Mouse (Mus musculus): Measurements from ENCODE around the gene Olfr313. TPM values are rescaled to one million over a fixed set of nuclear protein-coding genes. Genes with fewer than 3 reads are reported as not detected.

Olfr313 gene
- polyA plus RNA-seq (2012; fragmentation: generic; extraction: Trizol) = not detected

DNA sequence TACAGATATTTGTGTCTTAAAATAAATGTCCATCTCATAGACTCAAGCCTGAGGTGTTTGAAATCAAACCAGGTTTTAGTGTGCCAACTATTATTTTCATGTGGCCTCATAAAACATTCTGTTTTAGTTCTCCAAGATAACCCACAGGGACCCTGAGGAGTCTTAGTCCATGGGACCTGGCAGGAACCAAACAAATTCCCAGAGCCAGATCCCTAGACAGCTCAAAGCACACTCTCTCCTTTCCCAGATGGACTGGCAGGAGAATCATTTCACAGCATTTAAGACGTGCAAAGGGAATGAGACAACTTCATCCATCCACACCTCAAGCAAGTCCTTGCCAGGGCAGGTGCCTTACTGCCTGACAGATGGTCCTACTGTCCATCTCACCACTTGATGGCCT is at the start of gene Olfr313:
Gene Olfr313 (plus strand): TSS at position 301 of the 400 bp plus-strand sequence.

DNA sequence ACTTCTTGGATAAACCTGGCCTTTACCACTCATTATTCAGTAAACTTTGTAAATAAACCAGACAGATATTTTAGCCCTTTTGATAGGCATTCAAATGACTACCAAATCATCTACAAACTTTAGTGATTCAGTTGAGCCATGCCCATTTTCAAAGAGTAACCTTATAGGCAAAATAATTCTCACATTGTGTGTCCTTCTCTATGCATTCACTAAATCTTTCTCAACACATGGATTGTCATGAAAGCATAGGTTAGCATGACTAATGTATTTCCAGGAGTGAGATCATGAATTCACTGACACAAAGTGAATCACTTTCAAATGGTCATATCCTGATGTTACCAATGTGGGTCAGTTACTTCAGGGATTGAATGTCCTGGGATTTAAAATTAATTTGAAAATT is 41.9 kb upstream of the Olfr313 start, which contains the start of gene Olfr315:
Gene Olfr315 (plus strand): TSS at position 301 of the 400 bp plus-strand sequence.

DNA sequence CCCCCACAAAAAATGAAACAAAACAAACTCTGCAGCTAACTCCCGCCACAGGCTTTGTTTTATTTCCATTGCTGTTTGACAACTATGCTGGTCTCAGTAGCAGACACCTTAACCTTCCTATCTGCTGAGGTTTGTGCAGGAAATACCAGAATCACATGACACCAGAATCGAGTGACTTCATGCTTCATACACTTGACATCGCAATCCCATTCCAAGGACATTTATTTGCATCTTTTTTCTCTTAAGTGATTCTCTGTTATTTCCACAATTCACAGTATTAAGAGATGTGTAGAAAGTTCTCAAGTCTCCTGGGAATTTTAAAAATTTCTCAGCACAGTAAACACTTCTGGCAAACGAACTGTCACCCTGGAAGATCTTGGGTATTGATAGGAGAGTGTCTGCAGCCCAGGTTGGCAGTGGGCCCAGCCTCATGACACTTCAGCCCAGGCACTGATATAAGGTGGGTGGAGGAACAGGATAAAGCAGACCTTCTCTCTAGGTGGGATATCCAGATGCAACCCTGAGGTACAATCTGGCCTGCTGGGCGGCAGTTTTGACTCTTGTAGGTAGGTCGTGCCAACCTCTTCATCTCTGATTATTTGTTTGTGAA is 32.2 kb upstream of the Olfr313 start, which contains the start of gene Olfr314:
Gene Olfr314 (plus strand): TSS at position 473 of the 610 bp plus-strand sequence.

GRCm38 (mm10) chr11:58801558-58802228 is 13.1 kb upstream of the Olfr313 start, which contains the start of gene Fam183b:
Fam183b (minus strand) TSS chr11:58801960.

GRCm38 (mm10) chr11:58828937-58829336 is 14.1 kb downstream of the Olfr313 start, which contains the start of gene Olfr312:
Olfr312 (plus strand) TSS chr11:58829237.

GRCm38 (mm10) chr11:58838951-58839350 is 24.2 kb downstream of the Olfr313 start, which contains the start of gene Olfr311:
Olfr311 (plus strand) TSS chr11:58839251.

DNA sequence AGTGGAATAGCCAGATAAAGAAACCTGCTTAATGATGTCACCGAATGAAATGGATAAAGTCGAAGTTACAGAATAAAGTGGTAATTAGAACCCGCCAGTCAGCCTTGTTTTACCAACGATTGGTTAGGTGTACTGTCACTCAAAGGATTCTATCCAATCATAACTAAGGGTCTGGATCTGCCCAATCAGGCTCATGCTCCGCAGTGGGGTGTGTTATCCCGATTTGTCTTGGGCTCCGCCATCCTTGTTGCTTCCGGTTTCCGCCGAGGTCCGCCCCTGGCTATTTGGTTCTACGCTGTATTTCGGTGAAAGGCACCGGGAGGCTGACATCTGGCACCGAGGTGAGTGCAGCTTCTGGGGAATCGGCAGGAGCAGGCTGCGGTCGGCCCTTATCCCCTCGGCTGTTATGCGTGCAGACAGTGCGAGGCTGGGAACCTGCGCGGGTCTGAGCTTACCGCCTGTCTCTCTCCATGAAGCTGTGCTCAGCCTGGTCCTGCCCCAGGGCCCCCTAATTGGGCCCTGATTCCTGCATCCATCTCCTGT is 32.2 kb downstream of the Olfr313 start, which contains the start of gene Gm12258:
Gene Gm12258 (plus strand): TSS at position 240 of the 543 bp plus-strand sequence.

GRCm38 (mm10) chr11:58867039-58867953 is 52.5 kb downstream of the Olfr313 start, which contains the start of gene 2810021J22Rik:
2810021J22Rik (plus strand) TSS chr11:58867216.

Other genes with a start within 250 kb of the Olfr313 start
- gene Olfr224, start 244.4 kb upstream of the Olfr313 start, polyA plus RNA-seq (2012; fragmentation: generic; extraction: Trizol) = not detected
- not detected for gene Olfr325, start 237.3 kb upstream of the Olfr313 start, polyA plus RNA-seq (2012; fragmentation: generic; extraction: Trizol)
- gene Olfr324, start 219.9 kb upstream of the Olfr313 start, polyA plus RNA-seq (2012; fragmentation: generic; extraction: Trizol) = not detected
- gene 2210407C18Rik, start 198.9 kb upstream of the Olfr313 start, polyA plus RNA-seq (2012; fragmentation: generic; extraction: Trizol) = not detected
- gene Olfr323, start 184.5 kb upstream of the Olfr313 start, polyA plus RNA-seq (2012; fragmentation: generic; extraction: Trizol) = not detected
- gene Trim58, start 174.5 kb upstream of the Olfr313 start, polyA plus RNA-seq (2012; fragmentation: generic; extraction: Trizol) = not detected
- not detected for gene Olfr322, start 156.2 kb upstream of the Olfr313 start, polyA plus RNA-seq (2012; fragmentation: generic; extraction: Trizol)
- gene Olfr320, start 133.9 kb upstream of the Olfr313 start, polyA plus RNA-seq (2012; fragmentation: generic; extraction: Trizol) = not detected
- gene Olfr319, start 115.8 kb upstream of the Olfr313 start, polyA plus RNA-seq (2012; fragmentation: generic; extraction: Trizol) = not detected
- not detected for gene Olfr318, start 91.0 kb upstream of the Olfr313 start, polyA plus RNA-seq (2012; fragmentation: generic; extraction: Trizol)
- gene Olfr317, start 75.8 kb upstream of the Olfr313 start, polyA plus RNA-seq (2012; fragmentation: generic; extraction: Trizol) = not detected
- not detected for gene Olfr316, start 62.3 kb upstream of the Olfr313 start, polyA plus RNA-seq (2012; fragmentation: generic; extraction: Trizol)
- gene Olfr315, start 41.8 kb upstream of the Olfr313 start, polyA plus RNA-seq (2012; fragmentation: generic; extraction: Trizol) = not detected
- gene Olfr314, start 32.0 kb upstream of the Olfr313 start, polyA plus RNA-seq (2012; fragmentation: generic; extraction: Trizol) = not detected
- gene Fam183b, start 13.0 kb upstream of the Olfr313 start, polyA plus RNA-seq (2012; fragmentation: generic; extraction: Trizol) = not detected
- not detected for gene Olfr312, start 14.2 kb downstream of the Olfr313 start, polyA plus RNA-seq (2012; fragmentation: generic; extraction: Trizol)
- gene Olfr311, start 24.3 kb downstream of the Olfr313 start, polyA plus RNA-seq (2012; fragmentation: generic; extraction: Trizol) = not detected
- 1 to 10 TPM in 1 of 2 experiments, under 1 TPM in 1; 0.11 to 2.9 TPM for gene Gm12258, start 32.2 kb downstream of the Olfr313 start, polyA plus RNA-seq (2012; fragmentation: generic; extraction: Trizol)
- gene 2810021J22Rik, start 52.2 kb downstream of the Olfr313 start, polyA plus RNA-seq (2012; fragmentation: generic; extraction: Trizol) = 1 to 10 TPM in 1 of 2 experiments, under 1 TPM in 1; 0.29 to 1.5 TPM
- 1 to 10 TPM in 1 of 2 experiments, under 1 TPM in 1; 0.09 to 1.9 TPM for gene Zfp39, start 89.2 kb downstream of the Olfr313 start, polyA plus RNA-seq (2012; fragmentation: generic; extraction: Trizol)
- not detected for gene Btnl10, start 102.9 kb downstream of the Olfr313 start, polyA plus RNA-seq (2012; fragmentation: generic; extraction: Trizol)
- gene Rnf187, start 123.9 kb downstream of the Olfr313 start, polyA plus RNA-seq (2012; fragmentation: generic; extraction: Trizol) = 100 to 1,000 TPM; 296 to 362 TPM
- under 1 TPM; 0.05 to 0.38 TPM for gene Hist3h2ba, start 133.9 kb downstream of the Olfr313 start, polyA plus RNA-seq (2012; fragmentation: generic; extraction: Trizol)
- gene Hist3h2a, start 139.7 kb downstream of the Olfr313 start, polyA plus RNA-seq (2012; fragmentation: generic; extraction: Trizol) = 10 to 100 TPM in 1 of 2 experiments, 1 to 10 TPM in 1; 3.7 to 31.0 TPM
- gene Trim17, start 139.7 kb downstream of the Olfr313 start, polyA plus RNA-seq (2012; fragmentation: generic; extraction: Trizol) = under 1 TPM; 0.05 to 0.61 TPM
- 10 to 100 TPM in 1 of 2 experiments, 1 to 10 TPM in 1; 6.5 to 24.8 TPM for gene Trim11, start 163.1 kb downstream of the Olfr313 start, polyA plus RNA-seq (2012; fragmentation: generic; extraction: Trizol)